Mouse (Mus musculus) neural tube, embryonic 14.5 days (tissue): ENCODE measurements around the gene Hist1h2bl. TPM values are rescaled to one million over a fixed set of nuclear protein-coding genes. Genes with fewer than 3 reads are reported as not detected.
"Not testable (repeated sequence)": the region's sequence is repeated elsewhere in the genome, so short reads cannot be mapped to it uniquely, and the experiment has no call there.

Experiments used
- ATAC-seq: fragments of 200-750 bp; cut with Nextera tagmentation; 2 replicates; pipeline ENCODE4 v1.8.0; 2017; ENCODE audit warnings: low read depth, mild to moderate bottlenecking, moderate TSS enrichment, moderate library complexity
- H3K27ac ChIP-seq: fragments of 300-500 bp; sonication (generic); 2 replicates; pipeline ENCODE4 v1.5.1; 2014; ENCODE audit warnings: low read depth, mild to moderate bottlenecking, control low read depth, low read length, moderate library complexity, mixed read lengths
- H3K27me3 ChIP-seq: fragments of 300-500 bp; sonication (generic); 2 replicates; pipeline ENCODE4 v1.6.1; 2014; ENCODE audit warnings: low read length; ENCODE audit not compliant: control insufficient read depth, insufficient read depth
- H3K36me3 ChIP-seq: fragments of 300-500 bp; sonication (generic); 2 replicates; pipeline ENCODE4 v1.6.1; 2014; ENCODE audit warnings: low read length, mixed read lengths; ENCODE audit not compliant: control insufficient read depth, insufficient read depth
- H3K4me1 ChIP-seq: fragments of 300-500 bp; sonication (generic); 2 replicates; pipeline ENCODE4 v1.6.1; 2014; ENCODE audit warnings: low read length; ENCODE audit not compliant: control insufficient read depth, insufficient read depth
- H3K4me2 ChIP-seq: fragments of 300-500 bp; sonication (generic); 2 replicates; pipeline ENCODE4 v1.6.1; 2014; ENCODE audit warnings: mild to moderate bottlenecking, low read depth, low read length, control low read depth
- H3K4me3 ChIP-seq: fragments of 300-500 bp; sonication (generic); 2 replicates; pipeline ENCODE4 v1.5.1; 2014; ENCODE audit warnings: low read depth, low read length, control low read depth, mixed read lengths
- H3K9ac ChIP-seq: fragments of 300-500 bp; sonication (generic); replicated peaks from 2 replicates; pipeline ENCODE4 v1.6.1; 2014; ENCODE audit warnings: low read depth, mild to moderate bottlenecking, control low read depth, low read length, mixed read lengths
- H3K9me3 ChIP-seq: fragments of 300-500 bp; sonication (generic); 2 replicates; pipeline ENCODE4 v1.6.1; 2016; ENCODE audit warnings: low read length; ENCODE audit not compliant: control insufficient read depth
- WGBS: fragments of 180-500 bp; shearing (Covaris S2); extraction: QIAGEN DNeasy Blood & Tissue Kit; methylation state at CpG from one replicate; pipeline ENCODE4 v1.1.7; 2014; 5-methylcytosine and 5-hydroxymethylcytosine counted together
- polyA plus RNA-seq: library from polyadenylated mRNA; unstranded; fragments of >200 nt; fragmentation: Nextera tagmentation; extraction: Ambion mirVana; gene quantifications from 2 replicates; pipeline ENCODE4 v1.2.1, GENCODE M21; 2014

Gene Hist1h2bl
- polyA plus RNA-seq, 1 experiment from 2014 or later, result not detected

- peak; percentile 69; the same call in 1 of the 2 replicates for ATAC-seq
- no peak overlapping the region for H3K27ac ChIP-seq
- WGBS, result 10% methylated on average over 10 of the region's 11 CpGs
- no peaks in the 10 kb centered on the region for H3K4me1 ChIP-seq
- H3K27me3 ChIP-seq, result no peaks in the 10 kb centered on the region
- H3K9ac ChIP-seq, result no peak overlapping the region
- H3K4me2 ChIP-seq, result no peak overlapping the region
- no peaks in the 10 kb centered on the region for H3K36me3 ChIP-seq
- no peak overlapping the region for H3K4me3 ChIP-seq
- H3K9me3 ChIP-seq, result no peaks in the 10 kb centered on the region
Measured at GRCm38 (mm10) chr13:21727948-21728572, 12.1 kb upstream of the Hist1h2bl start.

GRCm38 (mm10) chr13:21722993-21723836, 7.3 kb upstream of the Hist1h2bl start:
- peak overlapping the region; percentile 54; the same call in 1 of the 2 replicates for H3K4me2 ChIP-seq
- H3K4me3 ChIP-seq, result no peak overlapping the region
- H3K27me3 ChIP-seq, result no peaks in the 10 kb centered on the region
- WGBS, result 27% methylated on average over 5 of the region's 5 CpGs
- no peak overlapping the region for H3K27ac ChIP-seq
- no peaks in the 10 kb centered on the region for H3K36me3 ChIP-seq
- no peak for ATAC-seq
- peaks cover 14% of the 10 kb centered on the region for H3K4me1 ChIP-seq
- H3K9ac ChIP-seq, result no peak overlapping the region
- H3K9me3 ChIP-seq, result no peaks in the 10 kb centered on the region

DNA sequence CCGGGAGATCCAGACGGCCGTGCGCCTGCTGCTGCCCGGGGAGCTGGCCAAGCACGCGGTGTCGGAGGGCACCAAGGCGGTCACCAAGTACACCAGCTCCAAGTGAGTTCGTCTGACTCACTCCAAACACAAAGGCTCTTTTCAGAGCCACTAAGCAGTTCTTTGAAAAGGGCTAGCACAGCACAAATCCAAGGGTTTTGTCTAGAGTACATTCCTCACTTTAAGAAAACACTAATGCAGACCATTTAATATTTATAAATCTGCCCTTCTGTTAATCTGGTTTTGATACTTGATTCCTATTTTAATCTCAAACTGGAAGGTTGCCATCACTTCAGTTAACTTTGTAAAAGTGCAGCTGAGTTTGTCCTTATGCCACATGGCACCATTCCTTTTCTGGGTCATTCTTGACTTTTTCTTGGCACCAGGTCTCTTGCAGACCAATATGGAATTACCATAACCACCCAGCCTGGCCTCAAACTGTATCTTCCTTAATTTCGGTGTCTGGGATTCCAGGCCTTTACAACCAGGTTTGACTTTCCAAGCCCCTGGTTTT, 6.5 kb upstream of the Hist1h2bl start:
- peaks cover 17% of the 10 kb centered on the region for H3K4me1 ChIP-seq
- peak; percentile 29 for ATAC-seq
- no peaks in the 10 kb centered on the region for H3K27me3 ChIP-seq
- WGBS, result 2% methylated on average over 9 of the region's 11 CpGs
- H3K4me3 ChIP-seq, result peak overlapping the region; percentile 37
- no peaks in the 10 kb centered on the region for H3K36me3 ChIP-seq
- H3K9ac ChIP-seq, result peak overlapping the region; percentile 41; the same call in 1 of the 2 replicates
- peak overlapping the region; percentile 54 for H3K4me2 ChIP-seq
- H3K9me3 ChIP-seq, result no peaks in the 10 kb centered on the region
- H3K27ac ChIP-seq, result peak overlapping the region; percentile 73; the same call in 1 of the 2 replicates

DNA sequence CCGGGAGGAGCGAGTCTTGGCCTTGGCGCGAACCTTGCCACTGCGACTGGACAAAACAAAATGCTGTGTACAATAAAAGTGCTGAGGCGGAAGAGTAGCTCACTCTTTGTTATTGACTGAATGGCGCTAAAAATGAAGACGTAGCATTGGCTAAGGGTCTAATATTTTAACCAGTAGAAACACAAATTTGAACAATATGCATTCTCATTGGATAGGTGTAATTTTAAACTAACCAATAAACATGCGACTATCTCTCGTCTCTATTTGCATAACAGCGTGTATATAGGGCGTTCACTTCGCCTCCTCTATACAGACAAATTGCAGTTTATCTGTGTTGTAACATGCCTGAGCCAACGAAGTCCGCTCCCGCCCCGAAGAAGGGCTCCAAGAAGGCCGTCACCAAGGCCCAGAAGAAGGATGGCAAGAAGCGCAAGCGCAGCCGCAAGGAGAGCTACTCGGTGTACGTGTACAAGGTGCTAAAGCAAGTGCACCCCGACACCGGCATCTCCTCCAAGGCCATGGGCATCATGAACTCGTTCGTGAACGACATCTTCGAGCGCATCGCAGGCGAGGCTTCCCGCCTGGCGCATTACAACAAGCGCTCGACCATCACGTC, 5.9 kb upstream of the Hist1h2bl start, which contains the start of gene Hist1h2bm:
TSS of gene Hist1h2bm (plus strand) at position 288 of the 616 bp plus-strand sequence.
- peaks cover 17% of the 10 kb centered on the region for H3K4me1 ChIP-seq
- H3K4me3 ChIP-seq, result peak within 1 kb of the TSS; percentile 37
- H3K27me3 ChIP-seq, H3K9me3 ChIP-seq, H3K36me3 ChIP-seq: not testable (repeated sequence)
- ATAC-seq, result peak; percentile 97
- under 1% methylated on average over 22 of the region's 37 CpGs for WGBS
- peak within 1 kb of the TSS; percentile 41; the same call in 1 of the 2 replicates for H3K9ac ChIP-seq
- H3K4me2 ChIP-seq, result peak within 1 kb of the TSS; percentile 54
- H3K27ac ChIP-seq, result peak within 1 kb of the TSS; percentile 73

DNA sequence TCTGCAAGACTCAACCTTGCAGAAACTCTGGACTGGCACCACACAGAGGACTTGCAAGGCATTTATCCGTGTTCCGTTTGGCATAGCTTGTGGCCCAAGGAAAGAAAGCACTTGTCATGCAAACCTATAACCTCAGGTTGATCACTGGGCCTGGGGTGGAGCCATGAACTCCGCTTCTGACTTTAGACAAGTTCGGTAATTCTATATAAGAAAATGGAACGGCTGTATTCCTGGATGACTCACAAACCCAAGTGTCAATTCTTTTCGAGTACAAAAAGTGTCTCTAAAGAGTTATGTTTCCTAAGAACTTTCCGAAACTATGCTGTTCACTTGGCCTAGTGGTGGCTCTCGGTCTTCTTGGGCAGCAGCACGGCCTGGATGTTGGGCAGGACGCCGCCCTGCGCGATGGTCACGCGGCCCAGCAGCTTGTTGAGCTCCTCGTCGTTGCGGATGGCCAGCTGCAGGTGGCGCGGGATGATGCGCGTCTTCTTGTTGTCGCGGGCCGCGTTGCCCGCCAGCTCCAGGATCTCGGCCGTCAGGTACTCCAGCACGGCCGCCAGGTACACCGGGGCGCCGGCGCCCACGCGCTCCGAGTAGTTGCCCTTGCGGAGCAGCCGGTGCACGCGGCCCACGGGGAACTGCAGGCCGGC, 5.3 kb upstream of the Hist1h2bl start:
- WGBS, result under 1% methylated on average over 19 of the region's 44 CpGs
- peak overlapping the region; percentile 37 for H3K4me3 ChIP-seq
- H3K27me3 ChIP-seq, H3K9ac ChIP-seq, H3K9me3 ChIP-seq, H3K36me3 ChIP-seq: not testable (repeated sequence)
- peak overlapping the region; percentile 54 for H3K4me2 ChIP-seq
- H3K27ac ChIP-seq, result peak overlapping the region; percentile 55
- peak; percentile 7 for ATAC-seq
- peaks cover 17% of the 10 kb centered on the region for H3K4me1 ChIP-seq

DNA sequence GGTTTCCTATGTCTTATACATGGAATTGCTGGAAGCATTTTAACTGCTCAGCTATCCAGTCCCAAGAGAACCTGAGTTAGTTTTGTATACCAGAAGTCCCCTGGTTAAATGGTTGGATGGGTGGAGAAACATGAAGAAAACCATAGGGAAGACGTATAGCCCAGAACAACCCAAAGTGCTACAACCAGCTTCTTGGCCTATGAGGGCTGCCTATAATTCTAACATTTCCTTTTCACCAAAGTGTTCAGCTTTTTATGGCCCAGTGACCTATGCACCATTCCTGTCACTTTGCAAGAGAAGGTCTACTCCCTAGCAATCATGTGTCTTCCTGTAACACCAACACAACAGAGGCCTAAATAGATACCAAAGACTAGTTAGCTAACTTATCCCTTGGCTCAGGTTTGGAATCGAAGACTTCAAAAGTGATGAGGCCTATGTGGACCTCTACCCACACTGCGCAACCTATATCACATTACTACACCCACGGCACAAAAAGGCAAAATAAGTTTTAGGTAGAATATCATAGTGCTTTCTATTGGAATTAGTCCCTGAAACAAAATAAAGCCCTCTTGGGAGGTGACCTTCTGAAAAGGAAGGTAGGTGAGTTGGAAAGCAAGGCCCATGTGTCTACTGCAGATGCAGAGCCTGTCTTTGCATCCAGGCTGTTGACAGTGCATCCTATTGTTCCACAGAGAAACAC, 2.6 kb upstream of the Hist1h2bl start:
- Histone ChIP-seq H3K27me3 (no peaks in the 10 kb centered on the region), H3K36me3 (no peaks in the 10 kb centered on the region), H3K4me2 (peak overlapping the region; percentile 76), H3K9ac (peak overlapping the region; percentile 41), H3K4me3 (peak overlapping the region; percentile 30), H3K4me1 (peaks cover 24% of the 10 kb centered on the region), H3K27ac (peak overlapping the region; percentile 16; the same call in 1 of the 2 replicates), H3K9me3 (no peaks in the 10 kb centered on the region)
- WGBS, result 64% methylated on average over 4 of the region's 4 CpGs
- ATAC-seq, result no peak

GRCm38 (mm10) chr13:21717397-21718357, 1.7 kb upstream of the Hist1h2bl start, which contains the start of gene Hist1h3h:
Gene Hist1h3h (plus strand): TSS chr13:21717659.
- Histone ChIP-seq H3K9ac (peak within 1 kb of the TSS; percentile 41), H3K4me2 (peak within 1 kb of the TSS; percentile 76), H3K27ac (peak within 1 kb of the TSS; percentile 92), H3K4me3 (peak within 1 kb of the TSS; percentile 37), H3K4me1 (peaks cover 23% of the 10 kb centered on the region)
- not testable (repeated sequence) for H3K9me3 ChIP-seq, H3K27me3 ChIP-seq, H3K36me3 ChIP-seq
- WGBS, result under 1% methylated on average over 21 of the region's 56 CpGs
- peak; percentile 42 for ATAC-seq
